Mouse (Mus musculus): ENCODE measurements around the gene Pard3. TPM values are rescaled to one million over a fixed set of nuclear protein-coding genes. Genes with fewer than 3 reads are reported as not detected.

The Pard3 gene
- polyA plus RNA-seq, 1 experiment from 2014 or later = 30.9 TPM

- Histone ChIP-seq H3K27ac (ENCODE audit: low read depth, low read length) (no peak overlapping the region), H3K36me3 (ENCODE audit: control insufficient read depth, insufficient read depth, low read length) (no peaks in the 10 kb centered on the region), H3K27me3 (ENCODE audit: control insufficient read depth, insufficient read depth, low read length) (no peaks in the 10 kb centered on the region), H3K4me3 (ENCODE audit: low read depth, low read length) (no peak overlapping the region), H3K9me3 (ENCODE audit: control insufficient read depth, low read length) (no peaks in the 10 kb centered on the region), H3K4me2 (replicated peaks; ENCODE audit: low read depth, low read length) (no peak overlapping the region), H3K4me1 (replicated peaks; ENCODE audit: control insufficient read depth, insufficient read depth, low read length) (no peaks in the 10 kb centered on the region; the same call in 1 of the 2 replicates), H3K9ac (ENCODE audit: low read depth, low read length) (no peak overlapping the region)
- ATAC-seq (ENCODE audit: low FRiP score) (no peak), DNase-seq (ENCODE audit: low spot score) (no peak)
- 81% methylated on average over 7 of the region's 7 CpGs for WGBS
Measured at GRCm38 (mm10) chr8:127076511-127076910, 12.8 kb downstream of the Pard3 start.

- 62% methylated on average over 5 of the region's 5 CpGs for WGBS
- DNase-seq (ENCODE audit: low spot score) (no peak), ATAC-seq (ENCODE audit: low FRiP score) (no peak)
- H3K27me3 ChIP-seq (ENCODE audit: control insufficient read depth, insufficient read depth, low read length) = no peaks in the 10 kb centered on the region
- no peaks in the 10 kb centered on the region for H3K36me3 ChIP-seq (ENCODE audit: control insufficient read depth, insufficient read depth, low read length)
- no peaks in the 10 kb centered on the region for H3K9me3 ChIP-seq (ENCODE audit: control insufficient read depth, low read length)
- no peak overlapping the region for H3K27ac ChIP-seq (ENCODE audit: low read depth, low read length)
- H3K4me1 ChIP-seq (replicated peaks; ENCODE audit: control insufficient read depth, insufficient read depth, low read length) = no peaks in the 10 kb centered on the region; the same call in 1 of the 2 replicates
- no peak overlapping the region for H3K9ac ChIP-seq (ENCODE audit: low read depth, low read length)
- H3K4me3 ChIP-seq (ENCODE audit: low read depth, low read length) = no peak overlapping the region
- no peak overlapping the region for H3K4me2 ChIP-seq (replicated peaks; ENCODE audit: low read depth, low read length)
Measured at GRCm38 (mm10) chr8:127079244-127079805, 15.6 kb downstream of the Pard3 start.

GRCm38 (mm10) chr8:127081297-127081696 lies 17.6 kb downstream of the Pard3 start:
- no peak overlapping the region for H3K4me3 ChIP-seq (ENCODE audit: low read depth, low read length)
- no peak overlapping the region for H3K4me2 ChIP-seq (replicated peaks; ENCODE audit: low read depth, low read length)
- H3K9me3 ChIP-seq (ENCODE audit: control insufficient read depth, low read length) = no peaks in the 10 kb centered on the region
- H3K27ac ChIP-seq (ENCODE audit: low read depth, low read length) = no peak overlapping the region; the same call in 1 of the 2 replicates
- no peaks in the 10 kb centered on the region for H3K36me3 ChIP-seq (ENCODE audit: control insufficient read depth, insufficient read depth, low read length)
- H3K9ac ChIP-seq (ENCODE audit: low read depth, low read length) = no peak overlapping the region
- ATAC-seq (ENCODE audit: low FRiP score) = no peak
- no peak for DNase-seq (ENCODE audit: low spot score)
- H3K27me3 ChIP-seq (ENCODE audit: control insufficient read depth, insufficient read depth, low read length) = no peaks in the 10 kb centered on the region
- WGBS = 95% methylated on average over 3 of the region's 3 CpGs
- no peaks in the 10 kb centered on the region; the same call in 1 of the 2 replicates for H3K4me1 ChIP-seq (replicated peaks; ENCODE audit: control insufficient read depth, insufficient read depth, low read length)

DNA sequence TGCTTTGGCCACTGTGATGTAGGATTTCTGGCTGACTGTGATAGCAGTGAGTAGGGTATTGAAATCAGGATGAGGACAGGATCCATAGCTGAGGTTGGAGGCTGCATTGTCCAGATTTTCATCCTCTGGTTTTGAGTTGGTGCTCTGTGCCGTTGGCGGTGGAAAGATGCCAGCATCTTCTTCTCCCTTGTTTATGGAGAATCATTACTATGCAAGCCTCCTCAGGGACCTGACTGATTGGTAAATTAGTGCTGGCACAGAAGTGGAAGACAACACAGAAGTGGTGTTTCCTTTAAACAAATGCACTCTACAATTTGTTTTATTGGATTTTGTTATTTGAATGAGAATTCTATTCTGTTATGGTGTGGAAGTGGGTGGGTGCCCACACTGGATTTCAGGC lies 18.8 kb downstream of the Pard3 start:
- no peak overlapping the region for H3K4me3 ChIP-seq (ENCODE audit: low read depth, low read length)
- H3K9ac ChIP-seq (ENCODE audit: low read depth, low read length) = no peak overlapping the region
- no peak overlapping the region for H3K27ac ChIP-seq (ENCODE audit: low read depth, low read length)
- no peaks in the 10 kb centered on the region for H3K36me3 ChIP-seq (ENCODE audit: control insufficient read depth, insufficient read depth, low read length)
- no peaks in the 10 kb centered on the region; the same call in 1 of the 2 replicates for H3K4me1 ChIP-seq (replicated peaks; ENCODE audit: control insufficient read depth, insufficient read depth, low read length)
- no peak overlapping the region for H3K4me2 ChIP-seq (replicated peaks; ENCODE audit: low read depth, low read length)
- no peaks in the 10 kb centered on the region for H3K27me3 ChIP-seq (ENCODE audit: control insufficient read depth, insufficient read depth, low read length)
- no peak for DNase-seq (ENCODE audit: low spot score)
- H3K9me3 ChIP-seq (ENCODE audit: control insufficient read depth, low read length) = no peaks in the 10 kb centered on the region
- 83% methylated on average over 2 of the region's 2 CpGs for WGBS
- ATAC-seq (ENCODE audit: low FRiP score) = no peak

DNA sequence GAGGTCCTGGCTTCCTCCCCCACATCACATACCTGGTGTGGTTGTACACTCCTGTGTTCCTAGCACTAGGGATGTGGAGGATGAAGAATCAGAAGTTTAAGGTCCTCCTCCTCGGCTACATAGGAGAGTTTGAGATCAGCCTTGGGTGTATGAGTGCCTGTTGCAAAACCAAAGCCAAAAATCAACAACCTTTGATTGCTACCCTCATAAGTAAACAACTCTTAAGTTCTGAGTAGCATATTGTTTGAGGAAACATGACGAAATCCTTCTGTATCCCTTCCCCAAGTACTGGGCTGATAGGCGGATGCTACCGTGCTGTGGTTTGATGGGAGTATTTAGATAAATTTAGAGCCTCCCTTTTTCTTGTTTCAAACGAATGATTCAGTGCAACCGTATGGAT lies 20.9 kb downstream of the Pard3 start:
- peaks cover 4% of the 10 kb centered on the region for H3K4me1 ChIP-seq (replicated peaks; ENCODE audit: control insufficient read depth, insufficient read depth, low read length)
- 89% methylated on average over 6 of the region's 6 CpGs for WGBS
- no peak overlapping the region for H3K4me3 ChIP-seq (ENCODE audit: low read depth, low read length)
- ATAC-seq (ENCODE audit: low FRiP score) = no peak
- no peak overlapping the region for H3K27ac ChIP-seq (ENCODE audit: low read depth, low read length)
- no peak for DNase-seq (ENCODE audit: low spot score)
- H3K36me3 ChIP-seq (ENCODE audit: control insufficient read depth, insufficient read depth, low read length) = no peaks in the 10 kb centered on the region
- no peak overlapping the region for H3K4me2 ChIP-seq (replicated peaks; ENCODE audit: low read depth, low read length)
- no peak overlapping the region for H3K9ac ChIP-seq (ENCODE audit: low read depth, low read length)
- no peaks in the 10 kb centered on the region for H3K27me3 ChIP-seq (ENCODE audit: control insufficient read depth, insufficient read depth, low read length)
- no peaks in the 10 kb centered on the region for H3K9me3 ChIP-seq (ENCODE audit: control insufficient read depth, low read length)

DNA sequence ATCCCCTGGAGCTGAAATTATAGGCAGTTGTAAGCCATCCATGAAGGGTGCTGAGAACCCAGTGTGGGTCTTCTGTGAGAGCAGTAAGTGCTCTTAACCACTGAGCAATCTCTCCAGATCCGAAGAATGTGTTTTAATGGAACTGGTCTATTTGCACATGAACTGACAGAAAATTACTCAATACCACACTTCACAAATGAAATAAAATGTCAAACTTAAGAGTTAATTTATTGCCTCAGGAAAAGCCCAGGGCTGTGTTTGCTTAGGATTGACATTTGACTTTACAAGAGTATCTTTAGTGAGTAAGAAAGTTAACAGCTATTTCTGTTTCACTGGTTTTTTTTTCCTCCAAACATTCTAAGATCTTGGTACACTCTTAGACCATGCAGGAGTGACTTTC lies 23.7 kb downstream of the Pard3 start:
- Histone ChIP-seq H3K36me3 (ENCODE audit: control insufficient read depth, insufficient read depth, low read length) (no peaks in the 10 kb centered on the region), H3K9ac (ENCODE audit: low read depth, low read length) (no peak overlapping the region), H3K9me3 (ENCODE audit: control insufficient read depth, low read length) (no peaks in the 10 kb centered on the region), H3K4me3 (ENCODE audit: low read depth, low read length) (no peak overlapping the region), H3K4me2 (replicated peaks; ENCODE audit: low read depth, low read length) (no peak overlapping the region), H3K4me1 (replicated peaks; ENCODE audit: control insufficient read depth, insufficient read depth, low read length) (peaks cover 4% of the 10 kb centered on the region), H3K27me3 (ENCODE audit: control insufficient read depth, insufficient read depth, low read length) (no peaks in the 10 kb centered on the region), H3K27ac (ENCODE audit: low read depth, low read length) (no peak overlapping the region)
- DNase-seq (ENCODE audit: low spot score) (no peak), ATAC-seq (ENCODE audit: low FRiP score) (no peak)
- WGBS = 68% methylated on average over 1 of the region's 1 CpGs

GRCm38 (mm10) chr8:127088372-127088771 lies 24.7 kb downstream of the Pard3 start:
- 17% methylated on average over 9 of the region's 9 CpGs for WGBS
- Histone ChIP-seq H3K4me3 (ENCODE audit: low read depth, low read length) (no peak overlapping the region), H3K27ac (ENCODE audit: low read depth, low read length) (no peak overlapping the region), H3K27me3 (ENCODE audit: control insufficient read depth, insufficient read depth, low read length) (no peaks in the 10 kb centered on the region), H3K9ac (ENCODE audit: low read depth, low read length) (no peak overlapping the region), H3K9me3 (ENCODE audit: control insufficient read depth, low read length) (no peaks in the 10 kb centered on the region), H3K4me1 (replicated peaks; ENCODE audit: control insufficient read depth, insufficient read depth, low read length) (peaks cover 9% of the 10 kb centered on the region), H3K4me2 (replicated peaks; ENCODE audit: low read depth, low read length) (no peak overlapping the region), H3K36me3 (ENCODE audit: control insufficient read depth, insufficient read depth, low read length) (no peaks in the 10 kb centered on the region)
- ATAC-seq (ENCODE audit: low FRiP score) (no peak), DNase-seq (ENCODE audit: low spot score) (no peak)

DNA sequence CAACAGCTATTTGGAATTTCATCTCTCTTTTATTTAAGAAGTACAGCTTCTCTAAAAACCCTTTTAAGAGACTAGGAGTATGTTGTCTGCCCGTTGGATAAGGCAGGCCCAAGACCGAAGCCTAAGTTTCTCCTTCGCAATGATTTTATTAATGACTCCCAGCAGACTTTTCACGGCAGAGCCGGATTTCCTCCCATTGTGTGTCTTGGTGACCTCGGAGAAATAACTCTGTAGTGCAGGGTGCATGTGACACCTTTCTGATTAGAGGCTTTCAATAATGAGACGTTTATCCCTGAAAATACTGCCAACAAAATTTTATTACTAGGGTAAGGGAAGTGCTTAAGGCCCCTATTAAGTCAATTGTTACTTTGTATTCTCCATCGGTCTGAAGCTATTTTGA lies 25.3 kb downstream of the Pard3 start:
- Histone ChIP-seq H3K9me3 (ENCODE audit: control insufficient read depth, low read length) (no peaks in the 10 kb centered on the region), H3K27me3 (ENCODE audit: control insufficient read depth, insufficient read depth, low read length) (no peaks in the 10 kb centered on the region)
- 58% methylated on average over 8 of the region's 8 CpGs for WGBS

GRCm38 (mm10) chr8:127090435-127090834 lies 26.7 kb downstream of the Pard3 start:
- Histone ChIP-seq H3K4me2 (replicated peaks; ENCODE audit: low read depth, low read length) (no peak overlapping the region), H3K9me3 (ENCODE audit: control insufficient read depth, low read length) (no peaks in the 10 kb centered on the region), H3K4me3 (ENCODE audit: low read depth, low read length) (no peak overlapping the region), H3K9ac (ENCODE audit: low read depth, low read length) (no peak overlapping the region), H3K4me1 (replicated peaks; ENCODE audit: control insufficient read depth, insufficient read depth, low read length) (peaks cover 9% of the 10 kb centered on the region), H3K36me3 (ENCODE audit: control insufficient read depth, insufficient read depth, low read length) (no peaks in the 10 kb centered on the region), H3K27ac (ENCODE audit: low read depth, low read length) (no peak overlapping the region), H3K27me3 (ENCODE audit: control insufficient read depth, insufficient read depth, low read length) (no peaks in the 10 kb centered on the region)
- no peak for ATAC-seq (ENCODE audit: low FRiP score)
- WGBS = 83% methylated on average over 4 of the region's 4 CpGs
- DNase-seq (ENCODE audit: low spot score) = no peak

More for the DNA sequence above, 25.3 kb downstream of the Pard3 start:
- no peak overlapping the region for H3K4me3 ChIP-seq (ENCODE audit: low read depth, low read length)
- ATAC-seq (ENCODE audit: low FRiP score) (no peak), DNase-seq (ENCODE audit: low spot score) (no peak)
- no peak overlapping the region for H3K27ac ChIP-seq (ENCODE audit: low read depth, low read length)
- H3K4me2 ChIP-seq (replicated peaks; ENCODE audit: low read depth, low read length) = no peak overlapping the region
- H3K9ac ChIP-seq (ENCODE audit: low read depth, low read length) = no peak overlapping the region
- H3K4me1 ChIP-seq (replicated peaks; ENCODE audit: control insufficient read depth, insufficient read depth, low read length) = peaks cover 9% of the 10 kb centered on the region
- no peaks in the 10 kb centered on the region for H3K36me3 ChIP-seq (ENCODE audit: control insufficient read depth, insufficient read depth, low read length)
